Mouse (Mus musculus): Measurements from ENCODE around the gene Rnf11. TPM values are rescaled to one million over a fixed set of nuclear protein-coding genes. Genes with fewer than 3 reads are reported as not detected.
A peak's percentile ranks its signal among the peaks of the same experiment; 100 is the strongest.

Rnf11 gene
- total RNA-seq, 2 experiments from 2014 or later, result 190 to 196 TPM

DNA sequence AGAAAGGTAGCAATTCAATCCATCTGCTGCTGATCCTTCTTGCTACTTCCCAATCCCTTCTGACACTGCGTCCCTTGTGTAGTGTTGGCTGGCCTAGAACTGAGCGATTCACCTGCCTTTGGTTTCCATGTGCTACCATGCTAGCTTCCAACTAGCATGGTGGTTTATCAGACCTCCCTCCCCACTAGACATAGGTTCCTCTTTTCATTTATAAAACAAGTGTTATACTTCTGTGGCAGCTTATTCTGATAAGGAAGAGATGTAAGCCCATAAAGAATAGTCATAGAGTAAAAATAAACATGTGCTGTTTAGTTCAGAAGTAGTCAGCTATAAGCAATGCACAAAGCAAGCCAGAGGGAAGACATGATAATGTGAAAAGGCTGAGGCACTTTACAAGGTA, 36.0 kb downstream of the Rnf11 start:
- DNase-seq (ENCODE audit: low spot score in 2 of 2), result no peak
- intact Hi-C loops (cut with DNase I), result no loop called here

DNA sequence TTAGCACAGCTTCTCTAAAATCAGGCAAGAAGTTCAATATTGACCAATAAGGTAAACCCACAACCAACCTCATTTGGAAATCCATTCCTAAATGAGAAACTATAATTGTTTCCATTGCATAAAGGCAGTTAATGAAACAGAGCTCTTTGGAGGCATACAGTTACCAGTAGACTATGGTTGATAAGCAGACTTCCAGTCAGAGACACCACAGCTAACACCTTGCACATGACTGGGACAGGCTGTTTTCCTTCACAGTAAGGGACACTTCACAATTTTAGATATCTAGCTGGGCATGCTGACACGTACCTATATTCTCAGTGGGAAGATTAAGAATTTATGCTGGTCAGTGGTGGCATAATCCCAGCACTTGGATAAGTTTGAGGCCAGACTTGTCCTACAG, 38.6 kb downstream of the Rnf11 start:
- no peak for DNase-seq (ENCODE audit: low spot score in 2 of 2)
- intact Hi-C loops (cut with DNase I), result no loop called here

DNA sequence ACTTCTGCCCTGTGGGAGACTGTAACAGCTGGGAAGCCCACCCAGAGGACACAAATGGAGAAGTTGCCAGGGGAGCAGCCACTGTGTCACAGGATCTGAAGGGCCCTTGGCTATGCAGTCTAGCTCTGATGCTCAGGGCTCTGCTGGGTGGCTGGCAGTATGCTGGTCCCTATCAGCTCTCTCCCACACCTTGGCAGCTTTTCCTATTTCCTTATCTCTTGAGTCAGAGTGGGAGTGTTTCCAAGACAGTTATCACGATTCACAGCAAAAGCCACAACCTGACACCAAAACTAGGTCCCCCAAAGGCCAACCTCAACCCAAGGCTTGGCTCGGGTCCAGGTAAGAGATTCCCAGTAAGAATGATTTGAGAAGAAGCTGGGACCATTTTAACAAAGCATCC, 39.1 kb downstream of the Rnf11 start:
- DNase-seq (ENCODE audit: low spot score in 2 of 2), result peak in 1 of 2 experiments; percentile 40
- intact Hi-C loops (cut with DNase I), result no loop called here

DNA sequence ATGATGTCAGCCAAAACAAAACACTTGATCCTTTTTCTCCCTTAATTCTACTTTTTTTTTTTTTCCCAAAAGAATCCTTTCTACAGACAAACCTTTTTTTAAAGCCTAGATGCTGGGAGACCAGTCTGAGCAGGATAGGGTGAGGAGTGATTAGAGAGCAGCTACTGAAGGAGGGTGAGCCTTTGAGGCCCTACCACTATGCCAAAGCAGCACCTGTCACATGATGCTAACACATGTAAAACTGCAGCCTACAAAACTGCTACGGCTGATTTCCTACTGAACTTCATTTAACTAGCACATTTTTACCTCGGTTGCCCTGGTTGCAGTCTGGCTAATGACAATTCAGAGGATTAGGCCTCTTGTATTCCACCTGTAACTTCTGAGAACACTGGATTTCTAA, 39.6 kb downstream of the Rnf11 start:
- intact Hi-C loops (cut with DNase I), result no loop called here

DNA sequence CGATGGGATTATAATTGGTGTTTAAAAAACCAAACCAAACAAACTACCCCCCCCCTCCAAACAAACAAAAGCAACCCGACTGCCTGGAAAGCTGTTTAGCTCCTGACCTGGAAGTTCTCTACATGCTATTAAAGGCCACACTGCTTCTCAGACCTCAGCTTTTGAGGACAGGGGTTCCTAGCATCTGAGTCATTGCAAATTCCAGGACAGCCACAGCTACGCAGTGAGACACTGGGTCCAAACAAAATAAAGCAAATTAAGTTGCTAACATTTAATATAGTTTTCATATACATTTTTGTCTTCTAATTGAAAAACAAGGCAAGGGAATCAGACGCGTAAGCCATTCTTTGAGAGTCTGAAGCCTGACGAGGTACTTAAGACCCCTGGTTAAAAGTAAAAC, 40.1 kb downstream of the Rnf11 start:
- no peak for DNase-seq (ENCODE audit: low spot score in 2 of 2)
- intact Hi-C loops (cut with DNase I), result no loop called here

More for the DNA sequence above, 39.6 kb downstream of the Rnf11 start:
- peak in 1 of 2 experiments; percentile 33 for DNase-seq (ENCODE audit: low spot score in 2 of 2)

DNA sequence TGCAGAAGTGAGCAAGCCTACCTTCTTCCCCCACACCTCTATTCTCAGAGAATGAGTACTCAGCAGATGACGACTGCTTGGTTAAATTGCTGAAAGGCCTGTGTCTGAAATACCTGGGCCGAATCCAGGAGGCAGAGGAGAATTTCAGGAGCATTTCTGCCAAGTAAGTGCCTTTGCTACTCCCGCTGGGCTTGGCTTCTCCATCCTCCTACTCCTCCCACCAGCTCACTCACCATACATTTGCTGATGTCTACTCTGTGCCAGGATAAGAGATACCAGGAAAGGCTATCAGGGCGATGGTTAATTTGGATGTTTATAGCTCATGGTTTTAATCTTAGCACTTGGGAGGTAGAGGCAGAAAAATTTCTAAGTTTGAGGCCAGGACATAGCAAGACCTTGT, 41.9 kb downstream of the Rnf11 start:
- intact Hi-C loops (cut with DNase I), result no loop called here
- no peak for DNase-seq (ENCODE audit: low spot score in 2 of 2)

DNA sequence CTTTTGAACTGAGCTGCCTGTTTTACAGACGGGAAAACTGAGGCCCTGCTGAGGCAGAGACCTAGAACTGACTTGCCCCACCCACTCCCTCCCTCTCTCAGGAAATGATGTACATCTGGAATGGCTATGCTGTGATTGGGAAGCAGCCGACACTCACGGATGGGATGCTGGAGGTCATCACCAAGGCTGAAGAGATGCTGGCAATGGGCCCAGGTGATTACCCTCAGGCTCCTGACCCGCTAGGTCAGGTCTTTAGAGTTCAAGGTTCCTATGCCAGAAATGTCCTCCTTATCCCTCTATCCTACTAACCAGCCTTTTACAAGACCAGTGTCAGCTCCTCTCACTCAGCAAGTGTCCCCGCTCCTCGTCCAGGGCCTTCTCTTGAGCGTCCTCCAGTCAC, 42.4 kb downstream of the Rnf11 start:
- intact Hi-C loops (cut with DNase I), result no loop called here
- no peak for DNase-seq (ENCODE audit: low spot score in 2 of 2)

DNA sequence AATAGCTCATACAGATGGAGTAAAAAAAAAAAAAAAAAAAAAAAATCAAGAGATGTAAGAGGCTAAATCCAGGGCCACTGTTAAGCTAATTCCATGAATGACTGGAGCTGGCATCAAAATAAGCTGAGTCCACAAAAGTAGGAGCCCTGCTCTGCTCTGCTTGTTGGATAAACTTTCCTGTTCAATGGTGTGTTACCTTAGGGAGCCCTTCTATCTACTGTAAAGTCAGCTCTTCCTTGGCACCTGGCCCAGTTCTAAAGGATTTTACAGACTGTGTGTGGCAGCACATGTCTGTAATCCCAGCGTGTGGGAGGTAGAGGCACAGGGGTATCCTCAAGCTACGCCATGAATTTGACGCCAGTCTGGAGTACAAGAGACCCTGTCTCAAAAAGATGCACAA, 43.5 kb downstream of the Rnf11 start:
- DNase-seq (ENCODE audit: low spot score in 2 of 2), result no peak
- intact Hi-C loops (cut with DNase I), result no loop called here

DNA sequence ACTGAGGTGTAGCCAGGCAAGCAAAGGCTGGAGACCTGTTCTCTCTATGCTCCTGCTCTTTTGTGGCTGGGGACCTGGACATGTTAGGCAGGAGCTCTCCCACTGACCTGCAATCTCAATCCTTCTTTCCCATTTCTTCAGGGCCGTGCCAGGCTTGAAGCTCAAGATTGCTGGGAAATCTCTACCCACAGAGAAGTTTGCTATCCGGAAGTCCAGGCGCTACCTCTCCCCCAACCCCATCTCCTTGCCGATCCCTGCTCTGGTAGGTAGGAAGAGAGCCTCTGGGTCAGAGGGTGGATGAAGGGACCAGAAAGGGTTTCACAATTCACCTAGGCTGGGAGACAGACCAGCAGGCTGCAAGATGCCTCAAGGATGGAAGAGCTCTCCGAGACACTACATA, 44.1 kb downstream of the Rnf11 start:
- intact Hi-C loops (cut with DNase I), result no loop called here
- DNase-seq (ENCODE audit: low spot score in 2 of 2), result no peak

DNA sequence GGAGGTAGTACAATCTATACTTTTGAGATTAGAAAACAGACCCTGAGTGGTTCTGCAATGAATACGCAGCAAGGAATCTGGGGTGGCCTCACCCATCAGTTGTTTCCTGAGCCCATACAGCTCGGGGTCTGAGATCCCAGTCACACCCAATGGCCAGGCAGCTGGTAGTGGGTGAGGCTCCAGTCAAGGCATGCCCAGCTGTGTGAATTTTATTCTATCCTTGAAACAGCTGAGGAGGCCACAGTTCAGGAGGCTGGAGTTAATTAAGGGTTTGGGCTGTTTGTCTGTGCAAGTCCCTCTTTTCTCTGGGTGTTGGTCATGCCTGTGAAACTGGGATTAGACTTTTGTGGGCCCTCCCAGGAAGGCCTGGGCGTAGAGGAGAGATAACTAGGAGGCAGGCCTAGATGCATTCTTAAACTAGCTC, 44.7 kb downstream of the Rnf11 start:
- no peak for DNase-seq (ENCODE audit: low spot score in 2 of 2)
- intact Hi-C loops (cut with DNase I), result loop anchor here (5.0 kb wide), 1 partner anchor 582 kb away; no protein-coding TSS in a partner anchor

DNA sequence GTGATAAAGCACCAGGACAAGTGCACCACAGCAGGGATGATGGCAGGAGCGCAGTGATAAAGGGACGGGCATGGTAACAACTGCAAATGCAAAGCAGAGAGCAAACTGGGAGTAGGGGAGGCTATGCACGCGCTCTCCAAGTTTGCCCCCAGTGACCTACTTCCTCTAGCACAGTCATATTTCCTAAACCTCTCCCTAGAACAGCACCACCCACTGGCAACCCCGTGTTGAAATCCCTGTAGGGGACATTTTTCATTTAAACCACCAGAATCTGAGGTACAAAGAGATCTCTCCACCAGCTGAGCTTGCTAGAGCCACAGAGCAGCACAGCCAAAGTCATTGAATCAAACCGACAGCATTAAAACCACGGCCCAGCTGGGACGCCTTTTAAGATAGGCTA, 45.4 kb downstream of the Rnf11 start:
- no peak for DNase-seq (ENCODE audit: low spot score in 2 of 2)
- intact Hi-C loops (cut with DNase I), result loop anchor here (5.0 kb wide), 1 partner anchor 583 kb away; no protein-coding TSS in a partner anchor

DNA sequence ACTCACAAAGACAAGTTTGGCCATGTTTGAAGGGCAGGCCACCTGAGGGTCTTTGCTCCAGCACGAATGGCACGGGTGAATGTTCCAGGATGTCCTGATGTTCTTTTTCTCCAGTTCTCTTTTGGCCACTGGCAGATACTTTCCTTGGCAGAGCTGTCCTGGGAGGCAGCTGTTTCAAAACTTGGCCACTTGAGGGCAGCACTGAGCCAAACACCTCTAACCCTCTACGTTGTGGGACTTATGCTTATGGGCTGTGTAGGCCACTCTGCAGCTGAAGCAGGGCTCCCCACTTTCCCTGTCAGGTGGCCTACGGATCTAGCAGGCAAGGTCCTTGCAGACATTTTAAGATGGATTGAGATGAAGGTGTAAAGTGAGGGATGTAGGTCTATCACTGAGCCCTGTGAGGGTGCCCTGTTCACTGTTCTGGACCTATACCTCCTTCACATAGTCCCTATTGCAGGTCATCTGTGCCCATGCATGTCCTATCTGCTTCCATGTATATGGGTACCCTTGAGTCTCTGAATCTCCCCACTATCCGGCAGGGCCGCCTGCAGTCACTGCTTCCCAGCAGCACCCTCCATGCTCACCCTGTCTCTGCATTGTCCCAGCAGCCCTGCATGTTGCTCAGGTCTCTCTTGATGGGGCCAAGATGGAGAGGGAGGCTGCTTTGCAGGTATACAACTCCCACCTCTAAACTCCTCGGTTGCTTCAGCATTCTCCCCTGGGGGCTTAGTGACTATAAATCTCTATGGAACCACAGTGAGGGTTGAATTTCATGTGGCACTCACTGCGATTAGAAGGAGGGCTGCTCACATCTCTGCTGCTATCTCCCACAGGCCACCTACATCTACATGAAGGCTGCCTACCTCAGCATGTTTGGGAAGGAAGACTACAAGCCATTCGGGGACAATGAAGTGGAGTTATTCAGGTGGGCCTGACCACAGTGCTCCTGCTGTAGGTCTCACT, 46.3 kb downstream of the Rnf11 start:
- DNase-seq (ENCODE audit: low spot score in 2 of 2), result peak; percentile 68 to 77

DNA sequence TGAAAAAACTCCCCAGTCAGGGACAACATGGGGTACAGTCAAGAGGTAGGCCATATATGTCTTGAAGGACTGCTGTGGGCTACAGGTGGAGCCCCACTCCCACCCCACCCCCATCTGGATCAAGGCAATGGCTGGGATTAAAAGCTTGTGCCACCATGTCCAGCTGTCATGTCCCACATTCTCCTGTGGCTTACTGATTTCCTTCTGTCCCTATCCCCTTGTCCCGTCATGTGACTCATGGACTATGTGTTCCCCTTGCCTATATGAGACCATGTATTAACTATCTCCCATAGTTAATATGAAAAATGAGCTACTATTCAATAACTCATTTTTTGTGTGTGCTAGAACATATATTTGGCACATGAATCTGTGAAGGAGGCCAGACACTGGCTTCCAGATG, 50.3 kb downstream of the Rnf11 start:
- intact Hi-C loops (cut with DNase I), result no loop called here
- DNase-seq (ENCODE audit: low spot score in 2 of 2), result no peak

More for the DNA sequence above, 46.3 kb downstream of the Rnf11 start:
- intact Hi-C loops (cut with DNase I), result loop anchor here (5.0 kb wide), 1 partner anchor 584 kb away; no protein-coding TSS in a partner anchor

DNA sequence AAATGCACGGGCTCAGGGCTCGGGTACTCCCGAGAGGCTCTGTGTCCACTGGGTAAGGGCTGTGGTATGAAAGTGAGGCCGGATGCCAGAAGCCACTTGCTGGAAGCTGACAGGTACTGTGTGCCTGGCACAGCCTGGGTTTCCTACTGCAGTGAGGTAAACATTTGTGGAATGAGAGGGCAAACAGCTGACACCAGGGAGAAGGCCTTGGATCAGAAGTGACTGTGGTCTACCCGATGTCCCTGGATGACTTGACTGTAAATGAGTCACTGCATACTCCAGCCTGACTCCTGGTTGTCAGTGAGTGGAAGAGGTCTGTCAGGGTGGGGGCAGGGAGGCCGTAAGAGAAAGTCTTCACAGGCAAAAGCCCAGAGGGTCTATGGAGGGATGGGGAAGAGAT, 50.9 kb downstream of the Rnf11 start:
- intact Hi-C loops (cut with DNase I), result no loop called here
- no peak for DNase-seq (ENCODE audit: low spot score in 2 of 2)

DNA sequence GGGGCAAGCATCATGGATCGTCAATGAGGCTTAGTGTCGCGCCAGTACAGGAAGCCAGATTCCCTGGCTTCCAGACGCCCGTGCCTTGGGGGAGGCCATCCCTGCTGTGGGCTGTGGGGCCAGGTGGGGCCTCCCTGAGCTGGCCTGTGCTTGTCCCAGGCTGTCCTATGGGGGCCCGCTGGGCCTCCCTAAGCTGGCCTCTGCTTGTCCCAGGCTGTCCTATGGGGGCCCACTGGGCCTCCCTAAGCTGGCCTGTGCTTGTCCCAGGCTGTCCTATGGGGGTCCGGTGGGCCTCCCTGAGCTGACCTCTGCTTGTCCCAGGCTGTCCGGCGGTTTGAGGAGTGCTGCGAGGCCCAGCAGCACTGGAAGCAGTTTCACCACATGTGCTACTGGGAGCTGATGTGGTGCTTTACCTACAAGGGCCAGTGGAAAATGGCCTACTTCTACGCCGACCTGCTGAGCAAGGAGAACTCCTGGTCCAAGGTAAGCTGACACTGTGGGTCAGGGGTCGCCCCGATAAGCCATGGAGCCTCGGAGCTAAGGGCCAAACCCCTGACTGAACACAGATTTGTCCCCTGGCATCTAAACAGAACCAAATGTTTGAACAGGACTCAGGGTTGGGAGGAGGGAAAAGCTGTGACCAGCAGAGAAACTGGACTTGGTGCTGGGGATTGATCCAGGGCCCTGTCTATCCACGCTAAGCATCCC, 51.7 kb downstream of the Rnf11 start:
- DNase-seq (ENCODE audit: low spot score in 2 of 2), result no peak
- intact Hi-C loops (cut with DNase I), result no loop called here

DNA sequence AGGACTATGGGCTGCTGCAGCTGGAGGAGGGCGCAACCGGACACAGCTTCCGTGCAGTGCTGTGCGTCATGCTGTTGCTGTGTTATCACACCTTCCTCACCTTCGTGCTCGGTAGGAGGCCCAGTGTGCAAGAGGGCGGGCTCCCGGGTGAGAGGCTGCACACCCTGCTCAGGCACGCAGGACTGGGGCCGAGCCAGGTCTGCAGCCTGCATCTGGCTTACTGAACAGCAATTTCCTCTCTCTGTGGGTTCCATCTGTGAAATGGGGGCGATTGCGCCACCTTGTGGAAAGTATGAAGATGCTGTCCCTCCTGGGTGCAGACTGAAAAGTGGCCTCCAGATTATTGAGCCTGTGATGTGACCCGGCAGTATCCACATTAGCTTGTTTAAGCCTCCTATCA, 53.7 kb downstream of the Rnf11 start:
- DNase-seq (ENCODE audit: low spot score in 2 of 2), result peak in 1 of 2 experiments; percentile 46
- intact Hi-C loops (cut with DNase I), result no loop called here

DNA sequence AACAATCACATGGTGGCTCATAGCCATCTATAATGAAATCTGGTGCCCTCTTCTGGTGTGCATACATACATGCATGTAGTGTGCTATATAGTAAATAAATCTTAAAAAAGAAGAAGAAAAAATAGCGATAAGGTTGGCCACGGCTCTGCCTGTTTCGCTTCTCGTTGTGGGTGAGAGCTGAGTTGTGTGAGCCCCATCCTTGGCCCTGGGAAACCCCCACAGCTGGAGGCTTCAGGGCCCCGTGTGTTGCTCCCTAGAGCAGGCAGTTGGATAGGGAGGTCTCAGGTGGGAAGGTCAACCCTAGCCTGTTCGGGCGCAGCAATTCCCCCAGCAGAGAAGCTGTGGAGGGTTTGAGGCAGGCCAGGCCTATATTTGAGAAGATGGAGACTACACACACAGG, 54.3 kb downstream of the Rnf11 start:
- no peak for DNase-seq (ENCODE audit: low spot score in 2 of 2)
- intact Hi-C loops (cut with DNase I), result no loop called here

DNA sequence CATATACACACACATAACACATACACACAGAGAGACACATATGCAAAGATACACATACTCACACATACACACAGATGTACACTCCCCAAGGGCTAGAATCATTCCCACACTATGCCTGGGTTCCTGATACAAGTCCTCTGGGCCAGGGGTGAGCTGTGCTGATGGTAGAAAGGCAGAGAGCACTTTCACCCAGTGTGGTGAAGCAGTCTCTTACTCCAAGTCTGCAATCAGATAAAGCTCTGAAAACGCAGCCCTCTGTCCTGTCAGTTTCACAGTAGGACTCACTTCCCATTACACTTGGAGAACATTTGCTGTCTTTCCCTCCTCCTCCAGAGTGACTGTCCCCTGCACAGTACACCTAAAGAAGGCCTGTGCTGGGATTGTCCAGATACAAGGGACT, 57.5 kb downstream of the Rnf11 start:
- DNase-seq (ENCODE audit: low spot score in 2 of 2), result no peak
- intact Hi-C loops (cut with DNase I), result no loop called here

DNA sequence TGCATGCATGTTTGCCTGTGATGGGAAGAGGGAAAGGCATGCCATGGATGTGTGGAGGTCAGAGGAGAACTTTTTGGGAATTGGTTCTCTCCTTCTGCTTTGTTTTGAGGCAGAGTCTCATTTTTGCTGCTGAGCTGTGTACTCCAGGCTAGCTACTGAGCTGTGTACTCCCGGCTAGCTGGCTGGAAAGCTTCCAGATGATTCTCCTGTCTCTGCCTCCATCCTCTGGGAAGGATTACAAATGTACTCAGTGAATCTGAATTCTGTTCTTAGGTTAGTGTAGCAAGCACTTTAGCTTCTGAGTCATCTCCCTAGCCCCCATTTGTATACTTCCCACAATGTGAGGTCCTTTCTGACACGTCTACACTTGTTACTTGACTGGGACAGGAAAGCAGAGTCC, 61.1 kb downstream of the Rnf11 start:
- intact Hi-C loops (cut with DNase I), result no loop called here
- DNase-seq (ENCODE audit: low spot score in 2 of 2), result no peak

DNA sequence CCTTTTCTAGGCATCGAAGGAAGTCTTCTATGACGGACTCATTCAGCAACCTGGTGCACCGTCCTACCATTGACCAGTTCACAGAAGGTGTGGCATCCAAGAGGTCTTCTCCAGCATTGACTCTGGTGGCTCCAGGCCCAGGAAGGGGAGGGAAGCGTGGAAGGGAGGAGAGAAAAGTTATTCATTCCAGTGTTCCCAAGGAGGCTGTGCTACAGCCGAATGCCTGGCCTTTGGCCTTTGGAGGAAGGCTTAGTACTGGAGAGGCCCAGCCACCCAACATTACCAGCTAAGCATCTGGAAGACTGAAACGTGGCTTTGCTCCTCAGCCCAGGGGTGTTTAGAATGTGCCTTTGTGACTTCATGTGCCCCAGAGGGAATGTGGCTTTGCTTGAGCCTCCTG, 62.1 kb downstream of the Rnf11 start:
- no peak for DNase-seq (ENCODE audit: low spot score in 2 of 2)
- intact Hi-C loops (cut with DNase I), result no loop called here

DNA sequence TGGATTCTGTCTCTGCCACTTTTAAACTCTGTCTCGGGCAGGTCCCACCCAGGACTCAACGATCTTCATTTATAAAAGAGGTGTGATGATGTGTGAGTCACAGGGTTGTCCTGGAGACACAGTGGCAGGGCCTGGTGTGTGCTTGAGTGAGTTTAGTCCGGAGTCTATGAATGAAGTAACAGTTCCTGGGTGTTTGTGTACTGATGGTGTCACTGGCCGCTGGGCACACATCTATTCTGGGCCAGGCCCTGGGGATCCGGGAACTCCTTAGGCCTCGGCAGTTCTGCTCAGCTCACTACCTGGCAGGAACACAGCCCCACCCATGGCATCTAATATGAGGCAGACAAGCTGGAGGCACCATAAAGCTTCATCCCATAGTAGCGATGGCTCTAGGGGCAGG, 62.9 kb downstream of the Rnf11 start:
- no peak for DNase-seq (ENCODE audit: low spot score in 2 of 2)
- intact Hi-C loops (cut with DNase I), result no loop called here

All from left cerebral cortex, postnatal 14 days (tissue).